Mouse (Mus musculus) bone marrow macrophage, adult 2 months (primary cell): Measurements from ENCODE around the gene Creg1. TPM values are rescaled to one million over a fixed set of nuclear protein-coding genes. Genes with fewer than 3 reads are reported as not detected.
"Not testable (repeated sequence)": the region's sequence is repeated elsewhere in the genome, so short reads cannot be mapped to it uniquely, and the experiment has no call there.

ENCODE experiments used
- H3K27ac ChIP-seq: 2 replicates; pipeline ENCODE4 v1.5.1; 2012; ENCODE audit warnings: low read depth, low read length; ENCODE audit not compliant: insufficient read depth
- H3K4me1 ChIP-seq: 2 replicates; pipeline ENCODE4 v1.6.1; 2012; ENCODE audit warnings: low read length; ENCODE audit not compliant: control insufficient read depth, insufficient read depth
- H3K4me3 ChIP-seq: 2 replicates; pipeline ENCODE4 v1.5.1; 2012; ENCODE audit warnings: mild to moderate bottlenecking, low read length, moderate library complexity; ENCODE audit not compliant: insufficient read depth
- CTCF ChIP-seq: IDR thresholded peaks from 2 replicates; pipeline ENCODE4 v1.5.1; 2012; ENCODE audit warnings: low read depth, mild to moderate bottlenecking, low read length, moderate library complexity
- POLR2A ChIP-seq: IDR thresholded peaks from 2 replicates; pipeline ENCODE4 v1.6.1; 2012; ENCODE audit warnings: mild to moderate bottlenecking, low read depth, low read length, borderline replicate concordance
- polyA plus RNA-seq: library from polyadenylated mRNA; stranded (reverse); fragments of >200 nt; gene quantifications from 2 replicates; pipeline ENCODE4 v1.2.4, GENCODE M21; 2012; ENCODE audit not compliant: missing spikeins, insufficient read depth, insufficient read length

The Creg1 gene
- polyA plus RNA-seq, 1 experiment = 906 TPM

- TF ChIP-seq CTCF (no peak), POLR2A (no peak)
- Histone ChIP-seq H3K4me1 (peaks cover 5% of the 10 kb centered on the region), H3K27ac (no peak overlapping the region), H3K4me3 (no peak overlapping the region)
These were observed 15.5 kb upstream of the Creg1 start for GRCm38 (mm10) chr1:165748053-165748452.

- no peak overlapping the region for H3K27ac ChIP-seq
- H3K4me3 ChIP-seq = no peak overlapping the region
- peaks cover 5% of the 10 kb centered on the region for H3K4me1 ChIP-seq
- TF ChIP-seq CTCF (no peak), POLR2A (no peak)
These were observed 12.4 kb upstream of the Creg1 start for GRCm38 (mm10) chr1:165751142-165751541.

- Histone ChIP-seq H3K27ac (no peak overlapping the region), H3K4me3 (no peak overlapping the region), H3K4me1 (peaks cover 5% of the 10 kb centered on the region)
- TF ChIP-seq POLR2A (no peak), CTCF (no peak)
These were observed 11.7 kb upstream of the Creg1 start for GRCm38 (mm10) chr1:165751838-165752237.

GRCm38 (mm10) chr1:165754205-165754604, 9.3 kb upstream of the Creg1 start:
- TF ChIP-seq CTCF (no peak), POLR2A (no peak)
- peaks cover 7% of the 10 kb centered on the region for H3K4me1 ChIP-seq
- no peak overlapping the region for H3K27ac ChIP-seq
- no peak overlapping the region for H3K4me3 ChIP-seq

GRCm38 (mm10) chr1:165755194-165755593, 8.4 kb upstream of the Creg1 start:
- Histone ChIP-seq H3K27ac (no peak overlapping the region), H3K4me1 (peaks cover 7% of the 10 kb centered on the region), H3K4me3 (no peak overlapping the region)
- TF ChIP-seq CTCF (no peak), POLR2A (no peak)

- H3K27ac ChIP-seq = peak overlapping the region; percentile 79
- H3K4me3 ChIP-seq = no peak overlapping the region
- peaks cover 18% of the 10 kb centered on the region for H3K4me1 ChIP-seq
- TF ChIP-seq CTCF (no peak), POLR2A (no peak)
These were observed 1.8 kb upstream of the Creg1 start for GRCm38 (mm10) chr1:165761522-165762305.

- H3K4me3 ChIP-seq = not testable (repeated sequence)
- Histone ChIP-seq H3K27ac (peak overlapping the region; percentile 79), H3K4me1 (peaks cover 24% of the 10 kb centered on the region)
These were observed 1.0 kb upstream of the Creg1 start for GRCm38 (mm10) chr1:165762498-165762897.

GRCm38 (mm10) chr1:165762914-165763634, 472 bp upstream of the Creg1 start:
- Histone ChIP-seq H3K4me3 (peak overlapping the region; percentile 49), H3K27ac (peak overlapping the region; percentile 79), H3K4me1 (peaks cover 26% of the 10 kb centered on the region)
- TF ChIP-seq CTCF (no peak), POLR2A (no peak)

- TF ChIP-seq POLR2A = no peak
- TF ChIP-seq CTCF = no peak
- Histone ChIP-seq H3K27ac (peak overlapping the region; percentile 91), H3K4me3 (peak overlapping the region; percentile 78), H3K4me1 (peaks cover 36% of the 10 kb centered on the region)
These were observed 1.0 kb downstream of the Creg1 start for GRCm38 (mm10) chr1:165764571-165764970.

- Histone ChIP-seq H3K4me3 (peak overlapping the region; percentile 78), H3K27ac (peak overlapping the region; percentile 91), H3K4me1 (peaks cover 41% of the 10 kb centered on the region)
- no peak for TF ChIP-seq CTCF
- TF ChIP-seq POLR2A = no peak
These were observed 1.5 kb downstream of the Creg1 start for GRCm38 (mm10) chr1:165765041-165765440.
